Mouse (Mus musculus): ENCODE measurements around the gene Actl10.

Gene Actl10

GRCm38 (mm10) chr2:154551476-154551875 is at the start of gene Actl10:
Gene Actl10, plus strand, starts transcription at chr2:154551776.
- ATAC-seq (ENCODE audit: insufficient number of reproducible peaks, low FRiP score, low TSS enrichment) = no peak

- ATAC-seq (ENCODE audit: insufficient number of reproducible peaks, low FRiP score, low TSS enrichment) = no peak
These were observed 44.5 kb upstream of the Actl10 start for GRCm38 (mm10) chr2:154507076-154507475.

DNA sequence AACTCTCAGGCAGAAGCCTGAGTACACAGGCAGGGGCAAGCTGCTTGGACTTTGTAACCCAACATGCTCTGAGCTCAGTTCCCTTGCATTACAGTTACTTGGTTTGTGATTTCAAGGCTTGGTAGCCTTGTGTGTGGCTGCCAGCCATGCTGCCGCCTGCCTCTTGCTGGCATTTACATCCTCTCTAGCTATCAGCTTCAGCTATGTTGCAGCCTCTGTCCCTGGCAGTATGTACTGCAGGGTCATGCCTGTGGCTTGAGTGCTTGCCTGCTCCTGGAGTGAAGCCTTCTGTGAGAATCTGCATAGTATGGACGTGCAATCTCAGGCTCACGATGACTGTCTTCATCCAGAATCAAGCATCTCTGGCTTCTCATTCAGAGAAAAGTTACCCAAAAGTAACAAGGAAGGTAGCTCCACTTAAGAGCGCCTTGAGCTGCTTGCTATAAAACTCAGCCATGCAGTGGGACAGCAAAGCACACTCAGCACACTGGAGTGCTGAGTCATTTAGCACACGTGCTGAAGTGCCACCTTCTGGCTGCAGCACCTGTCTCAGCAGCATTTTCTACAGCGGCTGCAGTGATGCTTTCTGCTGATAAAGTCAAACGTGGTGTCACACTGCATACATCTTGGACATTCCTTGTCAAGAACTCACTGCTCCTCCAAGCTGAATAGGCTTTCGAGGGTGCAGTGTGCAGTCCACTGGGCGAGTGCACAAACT is 43.9 kb upstream of the Actl10 start:
- peak; percentile 88; the same call in 1 of the 2 replicates for ATAC-seq (ENCODE audit: insufficient number of reproducible peaks, low FRiP score, low TSS enrichment)

GRCm38 (mm10) chr2:154508450-154508849 is 43.1 kb upstream of the Actl10 start:
- no peak for ATAC-seq (ENCODE audit: insufficient number of reproducible peaks, low FRiP score, low TSS enrichment)

GRCm38 (mm10) chr2:154510141-154510540 is 41.4 kb upstream of the Actl10 start:
- no peak for ATAC-seq (ENCODE audit: insufficient number of reproducible peaks, low FRiP score, low TSS enrichment)

GRCm38 (mm10) chr2:154516944-154517343 is 34.6 kb upstream of the Actl10 start:
- ATAC-seq (ENCODE audit: insufficient number of reproducible peaks, low FRiP score, low TSS enrichment) = no peak

- no peak for ATAC-seq (ENCODE audit: insufficient number of reproducible peaks, low FRiP score, low TSS enrichment)
These were observed 34.2 kb upstream of the Actl10 start for GRCm38 (mm10) chr2:154517424-154517823.

DNA sequence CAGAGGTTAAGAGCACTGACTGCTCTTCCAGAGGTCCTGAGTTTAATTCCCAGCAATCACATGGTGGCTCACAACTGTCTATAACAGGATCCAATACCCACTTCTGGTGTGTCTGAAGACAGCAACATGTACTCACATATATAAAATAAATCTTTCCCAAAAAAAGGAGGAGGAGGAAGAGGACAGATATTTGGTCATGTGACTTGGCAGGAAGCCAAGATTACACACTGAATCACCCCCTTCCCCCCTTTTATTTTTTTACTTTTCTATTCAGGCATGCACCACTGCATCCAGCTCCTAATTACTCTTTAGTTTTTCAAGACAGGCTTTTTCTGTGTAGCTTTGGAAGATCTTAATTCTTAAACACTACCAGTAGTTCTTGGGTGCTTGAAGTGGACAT is 30.1 kb upstream of the Actl10 start:
- no peak for ATAC-seq (ENCODE audit: insufficient number of reproducible peaks, low FRiP score, low TSS enrichment)

GRCm38 (mm10) chr2:154522334-154522733 is 29.2 kb upstream of the Actl10 start:
- ATAC-seq (ENCODE audit: insufficient number of reproducible peaks, low FRiP score, low TSS enrichment) = no peak

DNA sequence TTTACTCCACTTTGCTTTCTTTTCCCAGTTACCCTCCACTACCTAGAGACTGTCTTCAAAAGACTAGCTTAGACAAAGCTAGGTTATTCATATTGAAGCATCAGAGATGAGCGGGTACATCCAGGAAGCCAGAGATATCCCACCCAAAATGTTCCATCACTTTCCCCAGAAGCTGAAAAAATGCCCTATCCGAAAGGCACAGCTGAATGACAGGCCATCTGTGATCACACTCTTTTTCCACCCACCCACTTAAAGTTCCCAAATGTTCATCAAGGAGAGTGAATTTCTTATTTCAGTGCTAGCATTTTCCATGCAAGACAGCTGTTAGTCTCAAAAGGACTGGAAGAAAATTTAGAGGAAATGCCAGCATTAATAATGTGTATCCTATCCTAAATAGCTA is 26.3 kb upstream of the Actl10 start:
- no peak for ATAC-seq (ENCODE audit: insufficient number of reproducible peaks, low FRiP score, low TSS enrichment)

DNA sequence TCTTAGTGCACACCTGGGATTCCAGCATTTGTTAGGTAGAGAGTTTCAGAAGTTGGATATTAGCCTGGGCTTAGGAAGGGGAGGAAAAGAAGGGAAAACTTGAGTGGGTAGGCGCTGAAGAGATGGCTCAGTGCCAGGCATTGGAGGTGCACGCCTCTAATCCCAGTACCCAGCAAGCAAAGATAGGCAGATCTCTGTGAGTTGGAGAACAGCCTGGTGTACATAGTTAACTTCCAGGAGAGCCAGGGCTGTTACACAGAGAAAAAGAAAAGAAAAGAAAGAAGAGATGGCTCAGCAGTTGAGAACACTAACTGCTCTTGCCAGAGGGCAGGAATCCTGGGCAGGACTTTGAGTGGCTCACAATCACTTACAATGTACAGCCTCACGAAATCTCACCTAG is 25.0 kb upstream of the Actl10 start:
- ATAC-seq (ENCODE audit: insufficient number of reproducible peaks, low FRiP score, low TSS enrichment) = no peak

GRCm38 (mm10) chr2:154532888-154533287 is 18.7 kb upstream of the Actl10 start:
- ATAC-seq (ENCODE audit: insufficient number of reproducible peaks, low FRiP score, low TSS enrichment) = no peak

DNA sequence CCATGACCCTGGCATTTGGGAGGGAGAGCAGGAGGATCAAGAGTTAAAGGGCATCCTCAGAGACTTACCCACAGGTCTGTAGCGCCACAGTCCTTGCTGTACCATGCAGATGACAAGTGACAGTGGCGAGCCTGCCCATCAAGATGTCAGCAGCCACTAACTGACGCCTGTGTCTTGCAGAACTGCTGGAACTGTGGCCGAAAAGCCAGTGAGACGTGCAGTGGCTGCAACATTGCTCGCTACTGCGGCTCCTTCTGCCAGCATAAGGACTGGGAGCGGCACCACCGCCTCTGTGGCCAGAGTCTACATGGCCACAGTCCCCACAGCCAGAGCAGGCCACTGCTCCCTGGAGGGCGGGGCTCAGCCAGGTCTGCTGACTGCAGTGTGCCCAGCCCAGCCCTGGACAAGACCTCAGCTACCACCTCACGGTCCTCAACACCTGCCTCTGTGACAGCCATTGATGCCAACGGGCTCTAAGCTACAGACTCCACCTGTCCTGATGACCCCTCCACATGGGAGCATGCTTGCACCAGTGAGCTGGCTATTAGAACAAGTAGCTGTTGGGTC is 16.8 kb upstream of the Actl10 start:
- ATAC-seq (ENCODE audit: insufficient number of reproducible peaks, low FRiP score, low TSS enrichment) = no peak

GRCm38 (mm10) chr2:154538310-154538709 is 13.3 kb upstream of the Actl10 start:
- no peak for ATAC-seq (ENCODE audit: insufficient number of reproducible peaks, low FRiP score, low TSS enrichment)

DNA sequence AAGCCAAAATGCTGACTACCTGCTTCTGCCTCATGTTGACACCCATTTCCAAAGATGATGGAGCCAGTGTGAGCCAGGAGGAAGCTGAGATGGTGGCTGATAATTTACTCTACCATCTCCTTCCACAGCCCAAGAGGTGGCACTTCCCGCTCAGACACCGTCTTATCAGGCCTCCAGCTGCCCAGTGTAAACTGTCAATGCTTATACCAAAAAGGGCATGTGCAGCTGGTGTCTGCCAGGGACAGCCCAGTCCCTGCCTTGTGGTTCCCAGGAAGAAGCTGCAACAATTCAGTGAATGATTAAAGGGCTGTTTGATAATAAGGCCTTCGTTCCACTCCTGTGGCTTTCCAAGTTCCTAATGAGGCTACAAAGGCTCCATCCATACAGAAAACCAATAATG is 12.9 kb upstream of the Actl10 start:
- ATAC-seq (ENCODE audit: insufficient number of reproducible peaks, low FRiP score, low TSS enrichment) = no peak

GRCm38 (mm10) chr2:154539720-154540119 is 11.9 kb upstream of the Actl10 start:
- ATAC-seq (ENCODE audit: insufficient number of reproducible peaks, low FRiP score, low TSS enrichment) = no peak

- no peak for ATAC-seq (ENCODE audit: insufficient number of reproducible peaks, low FRiP score, low TSS enrichment)
These were observed 9.9 kb upstream of the Actl10 start for GRCm38 (mm10) chr2:154541630-154542029.

DNA sequence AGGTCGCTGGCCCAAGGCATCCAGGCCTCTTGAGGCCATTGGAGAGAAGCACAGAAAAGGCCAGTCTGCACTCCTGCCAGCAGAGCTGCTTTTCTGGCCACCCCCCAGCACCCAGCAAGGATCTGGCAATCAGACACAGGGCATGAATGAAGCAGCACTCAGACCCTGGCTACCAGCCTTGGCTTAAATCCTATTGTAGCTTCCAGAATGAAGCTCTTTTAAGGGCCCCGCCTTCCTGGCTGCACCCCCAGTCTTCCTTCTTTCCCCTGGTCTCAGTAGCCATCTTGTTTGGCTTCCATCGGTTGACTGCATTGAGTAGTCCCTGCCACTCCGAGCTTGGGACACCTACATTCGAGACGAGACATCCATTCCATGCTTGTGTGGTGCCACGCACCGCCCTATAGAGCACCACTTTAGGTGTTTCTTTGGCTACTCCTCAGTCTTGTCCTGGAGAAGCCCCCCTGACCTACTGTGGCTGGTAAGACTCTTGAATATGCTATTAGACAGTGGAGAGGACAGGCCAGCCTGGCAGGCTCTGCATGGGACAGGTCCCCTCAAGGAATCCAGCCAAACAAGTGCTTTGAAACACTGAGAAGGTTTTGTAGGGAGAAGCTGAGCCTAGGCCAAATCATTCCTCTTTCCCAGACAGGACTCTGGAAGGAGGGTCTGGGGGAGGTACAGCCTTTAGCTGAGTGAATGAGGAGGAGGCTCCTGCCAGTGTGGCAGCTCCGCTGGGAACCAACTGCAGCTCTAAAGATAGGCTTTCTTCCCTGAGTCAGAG is 7.8 kb upstream of the Actl10 start:
- peak; percentile 85 for ATAC-seq (ENCODE audit: insufficient number of reproducible peaks, low FRiP score, low TSS enrichment)

DNA sequence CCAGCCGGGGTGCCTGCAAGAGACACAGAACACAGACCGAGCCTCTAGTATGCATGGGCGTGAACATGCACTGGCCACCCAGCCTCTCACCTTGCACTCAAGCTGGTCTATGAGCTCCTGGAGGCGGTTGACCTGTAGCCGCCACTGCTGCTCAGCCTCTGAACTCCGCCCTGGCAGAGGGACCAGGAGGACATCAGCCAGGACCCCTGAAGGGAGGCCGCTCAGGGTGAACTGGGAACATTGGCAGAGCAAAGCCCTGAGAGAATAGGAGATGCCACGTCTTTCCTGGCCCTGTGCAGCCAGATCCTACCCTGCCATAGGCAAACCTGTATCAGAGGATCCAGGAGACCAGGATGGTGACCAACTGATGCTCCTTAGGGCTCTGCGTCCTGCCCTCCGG is 4.9 kb upstream of the Actl10 start, which contains the start of gene 1700003F12Rik:
1700003F12Rik (plus strand) TSS at position 375 of the 400 bp plus-strand sequence.
- ATAC-seq (ENCODE audit: insufficient number of reproducible peaks, low FRiP score, low TSS enrichment) = no peak

GRCm38 (mm10) chr2:154548688-154549087 is 2.9 kb upstream of the Actl10 start:
- no peak for ATAC-seq (ENCODE audit: insufficient number of reproducible peaks, low FRiP score, low TSS enrichment)

GRCm38 (mm10) chr2:154549127-154549885 is 2.3 kb upstream of the Actl10 start:
- no peak for ATAC-seq (ENCODE audit: insufficient number of reproducible peaks, low FRiP score, low TSS enrichment)

Measured in cerebellum, adult (tissue).